Mouse (Mus musculus): ENCODE results near the gene Acot2.
A peak's percentile ranks its signal among the peaks of the same experiment; 100 is the strongest.
"Not testable (repeated sequence)": the region's sequence is repeated elsewhere in the genome, so short reads cannot be mapped to it uniquely, and the experiment has no call there.

Gene Acot2

GRCm38 (mm10) chr12:83998341-83999107 is 10.9 kb downstream of the Acot2 start:
- DNase-seq (ENCODE audit: low spot score): no peak

- not testable (repeated sequence) for DNase-seq (ENCODE audit: low spot score)
Observed at GRCm38 (mm10) chr12:83999237-83999636, 11.6 kb downstream of the Acot2 start.

GRCm38 (mm10) chr12:84000418-84000817 is 12.8 kb downstream of the Acot2 start:
- DNase-seq (ENCODE audit: low spot score): no peak

- DNase-seq (ENCODE audit: low spot score): no peak
Observed at GRCm38 (mm10) chr12:84003866-84004265, 16.2 kb downstream of the Acot2 start.

GRCm38 (mm10) chr12:84008251-84008650 is 20.6 kb downstream of the Acot2 start:
- DNase-seq (ENCODE audit: low spot score): no peak

GRCm38 (mm10) chr12:84008729-84009128 is 21.1 kb downstream of the Acot2 start:
- no peak for DNase-seq (ENCODE audit: low spot score)

- peak; percentile 74 for DNase-seq (ENCODE audit: low spot score)
Observed at GRCm38 (mm10) chr12:84009171-84009965, 21.7 kb downstream of the Acot2 start, which contains the start of gene Acot1. TSS of gene Acot1 (plus strand) at chr12:84009490.

GRCm38 (mm10) chr12:84010201-84010600 is 22.5 kb downstream of the Acot2 start:
- DNase-seq (ENCODE audit: low spot score): peak; percentile 4

- DNase-seq (ENCODE audit: low spot score): peak; percentile 82
Observed at GRCm38 (mm10) chr12:84011251-84012040, 23.8 kb downstream of the Acot2 start.

- DNase-seq (ENCODE audit: low spot score): peak; percentile 26
Observed at GRCm38 (mm10) chr12:84013130-84013529, 25.5 kb downstream of the Acot2 start.

- no peak for DNase-seq (ENCODE audit: low spot score)
Observed at GRCm38 (mm10) chr12:84013701-84014100, 26.0 kb downstream of the Acot2 start.

GRCm38 (mm10) chr12:84020528-84020927 is 32.9 kb downstream of the Acot2 start:
- not testable (repeated sequence) for DNase-seq (ENCODE audit: low spot score)

- not testable (repeated sequence) for DNase-seq (ENCODE audit: low spot score)
Observed at GRCm38 (mm10) chr12:84022266-84022665, 34.6 kb downstream of the Acot2 start.

GRCm38 (mm10) chr12:84023052-84023745 is 35.5 kb downstream of the Acot2 start:
- DNase-seq (ENCODE audit: low spot score): no peak

- DNase-seq (ENCODE audit: low spot score): no peak
Observed at GRCm38 (mm10) chr12:84025888-84026287, 38.2 kb downstream of the Acot2 start.

GRCm38 (mm10) chr12:84028328-84028727 is 40.7 kb downstream of the Acot2 start:
- DNase-seq (ENCODE audit: low spot score): not testable (repeated sequence)

- DNase-seq (ENCODE audit: low spot score): not testable (repeated sequence)
Observed at GRCm38 (mm10) chr12:84029043-84029442, 41.4 kb downstream of the Acot2 start.

GRCm38 (mm10) chr12:84030659-84031332 is 43.1 kb downstream of the Acot2 start:
- peak; percentile 87 for DNase-seq (ENCODE audit: low spot score)

GRCm38 (mm10) chr12:84032854-84033253 is 45.2 kb downstream of the Acot2 start:
- no peak for DNase-seq (ENCODE audit: low spot score)

- DNase-seq (ENCODE audit: low spot score): not testable (repeated sequence)
Observed at GRCm38 (mm10) chr12:84033302-84033701, 45.6 kb downstream of the Acot2 start.

GRCm38 (mm10) chr12:84034108-84034507 is 46.4 kb downstream of the Acot2 start:
- no peak for DNase-seq (ENCODE audit: low spot score)
